Mouse (Mus musculus): ENCODE measurements around the gene Hacd2. TPM values are rescaled to one million over a fixed set of nuclear protein-coding genes. Genes with fewer than 3 reads are reported as not detected.

Gene Hacd2
- polyA plus RNA-seq, 1 experiment, result 70.8 TPM

- Histone ChIP-seq H3K27ac (ENCODE audit: insufficient read depth, low read depth, low read length) (no peak overlapping the region; the same call in 1 of the 2 replicates), H3K4me3 (ENCODE audit: insufficient read depth, low read depth, low read length) (no peak overlapping the region), H3K36me3 (ENCODE audit: control insufficient read depth, insufficient read depth, low read length) (no peaks in the 10 kb centered on the region), H3K4me1 (ENCODE audit: control insufficient read depth, insufficient read depth, low read length) (peaks cover 10% of the 10 kb centered on the region), H3K27me3 (replicated peaks; ENCODE audit: control insufficient read depth, insufficient read depth, low read length) (no peaks in the 10 kb centered on the region)
- WGBS, result 53% methylated on average over 5 of the region's 5 CpGs
- TF ChIP-seq CTCF (conservative IDR thresholded peaks at IDR 0.05; ENCODE audit: insufficient read depth, insufficient read length, low read depth, low read length), result no peak
- no peak for TF ChIP-seq POLR2A (IDR thresholded peaks at IDR 0.05; ENCODE audit: low read depth, low read length)
- peak; percentile 60 for DNase-seq
These were observed 28.8 kb downstream of the Hacd2 start for GRCm38 (mm10) chr16:35051066-35051465.

DNA sequence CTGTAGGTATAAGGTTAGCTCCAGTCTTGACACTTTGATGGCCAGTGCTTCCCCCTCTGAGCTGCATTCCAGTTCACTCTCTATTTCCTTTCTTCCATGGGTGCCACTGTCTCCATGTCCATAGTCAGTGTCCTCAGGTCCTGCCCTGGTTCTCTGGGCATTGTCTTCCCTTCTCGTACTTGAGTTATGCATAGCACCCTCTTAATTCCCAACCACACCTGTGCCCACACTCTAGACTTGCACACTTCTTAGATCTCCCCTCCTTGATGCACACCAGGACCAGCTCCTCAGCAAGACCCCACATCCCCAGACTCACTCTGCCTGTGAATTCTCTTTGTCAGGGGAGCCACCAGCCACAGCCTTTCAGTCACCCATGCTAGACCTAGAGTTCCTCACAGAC is 30.0 kb downstream of the Hacd2 start:
- Histone ChIP-seq H3K4me1 (ENCODE audit: control insufficient read depth, insufficient read depth, low read length) (peaks cover 10% of the 10 kb centered on the region), H3K4me3 (ENCODE audit: insufficient read depth, low read depth, low read length) (no peak overlapping the region), H3K27ac (ENCODE audit: insufficient read depth, low read depth, low read length) (no peak overlapping the region), H3K36me3 (ENCODE audit: control insufficient read depth, insufficient read depth, low read length) (no peaks in the 10 kb centered on the region), H3K27me3 (replicated peaks; ENCODE audit: control insufficient read depth, insufficient read depth, low read length) (no peaks in the 10 kb centered on the region)
- WGBS, result 100% methylated on average over 1 of the region's 1 CpGs
- no peak for DNase-seq
- no peak for TF ChIP-seq POLR2A (IDR thresholded peaks at IDR 0.05; ENCODE audit: low read depth, low read length)
- TF ChIP-seq CTCF (conservative IDR thresholded peaks at IDR 0.05; ENCODE audit: insufficient read depth, insufficient read length, low read depth, low read length), result no peak

DNA sequence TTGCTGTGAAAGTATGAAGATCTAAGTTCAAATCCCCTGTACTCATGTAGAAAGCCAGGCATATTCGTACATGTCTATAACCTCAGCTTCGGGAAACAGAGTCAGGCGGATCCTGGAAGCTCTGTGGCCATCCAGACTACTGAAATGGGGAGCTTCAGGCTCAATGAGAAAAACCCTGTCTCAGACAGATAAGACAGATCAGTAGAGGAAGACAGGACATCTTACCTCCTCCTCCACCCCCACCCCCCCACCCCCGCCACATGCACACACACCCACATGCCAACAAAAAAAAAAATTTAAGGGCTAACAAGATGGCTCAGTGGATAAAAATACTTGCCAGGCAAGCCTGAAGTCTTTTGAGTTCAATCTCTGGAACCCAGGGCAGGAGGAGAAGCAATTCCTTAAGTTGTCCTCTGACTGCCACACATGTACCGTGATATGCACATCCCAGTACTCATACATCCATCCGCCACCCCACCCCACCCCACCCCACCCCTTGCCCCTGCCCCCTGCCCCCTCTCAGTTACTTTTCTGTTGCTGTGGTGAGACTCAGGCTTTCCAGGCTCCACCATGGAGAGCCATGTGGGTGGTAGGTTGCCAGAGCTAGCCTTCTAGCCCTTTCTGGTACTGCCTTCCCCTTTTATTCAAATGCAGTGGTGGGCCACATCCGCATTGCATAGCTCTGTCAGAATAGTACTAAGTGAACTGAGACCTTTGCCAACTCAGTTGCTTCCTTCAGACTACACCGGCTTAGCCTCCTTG is 32.4 kb downstream of the Hacd2 start:
- no peak for TF ChIP-seq POLR2A (IDR thresholded peaks at IDR 0.05; ENCODE audit: low read depth, low read length)
- TF ChIP-seq CTCF (conservative IDR thresholded peaks at IDR 0.05; ENCODE audit: insufficient read depth, insufficient read length, low read depth, low read length), result no peak
- Histone ChIP-seq H3K4me1 (ENCODE audit: control insufficient read depth, insufficient read depth, low read length) (peaks cover 10% of the 10 kb centered on the region), H3K27me3 (replicated peaks; ENCODE audit: control insufficient read depth, insufficient read depth, low read length) (no peaks in the 10 kb centered on the region), H3K27ac (ENCODE audit: insufficient read depth, low read depth, low read length) (no peak overlapping the region), H3K4me3 (ENCODE audit: insufficient read depth, low read depth, low read length) (no peak overlapping the region), H3K36me3 (ENCODE audit: control insufficient read depth, insufficient read depth, low read length) (no peaks in the 10 kb centered on the region)
- no peak for DNase-seq
- WGBS, result 94% methylated on average over 8 of the region's 8 CpGs

DNA sequence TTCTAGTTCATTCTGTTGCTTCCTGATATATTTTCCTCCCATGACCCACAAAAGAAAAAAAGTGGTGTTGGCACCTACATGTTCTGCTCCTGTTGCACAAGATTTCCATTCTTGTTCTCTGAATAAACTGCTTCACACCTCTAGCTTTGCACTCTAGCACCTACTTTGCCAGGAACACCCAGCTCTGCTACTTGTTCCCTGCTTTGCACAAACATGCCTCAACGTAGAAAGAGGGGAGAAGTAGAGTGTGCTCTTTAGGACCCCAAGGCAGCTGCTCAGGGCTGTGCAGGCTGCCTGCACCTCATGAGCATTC is 32.9 kb downstream of the Hacd2 start:
- DNase-seq, result no peak

GRCm38 (mm10) chr16:35055861-35056260 is 33.6 kb downstream of the Hacd2 start:
- no peak for TF ChIP-seq POLR2A (IDR thresholded peaks at IDR 0.05; ENCODE audit: low read depth, low read length)
- TF ChIP-seq CTCF (conservative IDR thresholded peaks at IDR 0.05; ENCODE audit: insufficient read depth, insufficient read length, low read depth, low read length), result no peak
- Histone ChIP-seq H3K4me1 (ENCODE audit: control insufficient read depth, insufficient read depth, low read length) (0 out of 2 replicates have a peak, but pooled peaks cover 3% of the 10 kb centered on the region), H3K27me3 (replicated peaks; ENCODE audit: control insufficient read depth, insufficient read depth, low read length) (no peaks in the 10 kb centered on the region), H3K4me3 (ENCODE audit: insufficient read depth, low read depth, low read length) (no peak overlapping the region), H3K36me3 (ENCODE audit: control insufficient read depth, insufficient read depth, low read length) (no peaks in the 10 kb centered on the region), H3K27ac (ENCODE audit: insufficient read depth, low read depth, low read length) (no peak overlapping the region)
- WGBS, result 88% methylated on average over 1 of the region's 1 CpGs
- DNase-seq, result no peak

More for the DNA sequence above, 32.9 kb downstream of the Hacd2 start:
- H3K36me3 ChIP-seq (ENCODE audit: control insufficient read depth, insufficient read depth, low read length), result no peaks in the 10 kb centered on the region
- no peak overlapping the region for H3K4me3 ChIP-seq (ENCODE audit: insufficient read depth, low read depth, low read length)
- TF ChIP-seq CTCF (conservative IDR thresholded peaks at IDR 0.05; ENCODE audit: insufficient read depth, insufficient read length, low read depth, low read length) (no peak), POLR2A (IDR thresholded peaks at IDR 0.05; ENCODE audit: low read depth, low read length) (no peak)
- H3K27ac ChIP-seq (ENCODE audit: insufficient read depth, low read depth, low read length), result no peak overlapping the region
- no peaks in the 10 kb centered on the region for H3K27me3 ChIP-seq (replicated peaks; ENCODE audit: control insufficient read depth, insufficient read depth, low read length)
- WGBS, result 88% methylated on average over 1 of the region's 1 CpGs
- peaks cover 8% of the 10 kb centered on the region for H3K4me1 ChIP-seq (ENCODE audit: control insufficient read depth, insufficient read depth, low read length)

DNA sequence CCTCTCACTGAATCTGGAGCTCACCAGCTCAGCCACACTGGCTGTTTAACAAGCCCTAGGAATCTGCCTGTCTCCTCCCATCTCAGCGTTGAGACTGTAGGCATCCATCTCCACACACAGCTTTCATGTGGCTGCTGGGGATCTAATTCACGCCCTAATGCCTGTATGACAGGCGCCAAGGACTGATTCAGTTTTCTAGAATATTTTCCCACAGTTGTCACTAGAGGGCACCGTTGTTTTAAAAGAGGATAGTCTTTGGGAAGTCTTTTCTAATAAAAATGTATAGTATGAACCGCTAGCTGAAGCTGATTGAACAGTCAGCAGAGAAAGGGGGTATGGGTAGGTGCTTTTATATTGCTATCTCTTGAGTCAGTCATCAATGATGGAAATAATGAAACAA is 34.1 kb downstream of the Hacd2 start:
- Histone ChIP-seq H3K27me3 (replicated peaks; ENCODE audit: control insufficient read depth, insufficient read depth, low read length) (no peaks in the 10 kb centered on the region), H3K36me3 (ENCODE audit: control insufficient read depth, insufficient read depth, low read length) (no peaks in the 10 kb centered on the region), H3K4me1 (ENCODE audit: control insufficient read depth, insufficient read depth, low read length) (no peaks in the 10 kb centered on the region), H3K27ac (ENCODE audit: insufficient read depth, low read depth, low read length) (no peak overlapping the region), H3K4me3 (ENCODE audit: insufficient read depth, low read depth, low read length) (no peak overlapping the region)
- DNase-seq, result peak; percentile 47
- WGBS, result 26% methylated on average over 5 of the region's 5 CpGs
- peak; percentile 18; the same call in 1 of the 2 replicates for TF ChIP-seq CTCF (conservative IDR thresholded peaks at IDR 0.05; ENCODE audit: insufficient read depth, insufficient read length, low read depth, low read length)
- TF ChIP-seq POLR2A (IDR thresholded peaks at IDR 0.05; ENCODE audit: low read depth, low read length), result no peak

- TF ChIP-seq CTCF (conservative IDR thresholded peaks at IDR 0.05; ENCODE audit: insufficient read depth, insufficient read length, low read depth, low read length) (no peak), POLR2A (IDR thresholded peaks at IDR 0.05; ENCODE audit: low read depth, low read length) (no peak)
- DNase-seq, result no peak
- Histone ChIP-seq H3K27me3 (replicated peaks; ENCODE audit: control insufficient read depth, insufficient read depth, low read length) (no peaks in the 10 kb centered on the region), H3K4me3 (ENCODE audit: insufficient read depth, low read depth, low read length) (no peak overlapping the region), H3K4me1 (ENCODE audit: control insufficient read depth, insufficient read depth, low read length) (no peaks in the 10 kb centered on the region), H3K36me3 (ENCODE audit: control insufficient read depth, insufficient read depth, low read length) (no peaks in the 10 kb centered on the region), H3K27ac (ENCODE audit: insufficient read depth, low read depth, low read length) (no peak overlapping the region)
- 70% methylated on average over 3 of the region's 3 CpGs for WGBS
These were observed 34.6 kb downstream of the Hacd2 start for GRCm38 (mm10) chr16:35056786-35057185.
